Mouse (Mus musculus) testis, adult 2 months (tissue): ENCODE results near the gene Prkra.

Experiments used
- CTCF ChIP-seq: fragments of 200-500 bp; IDR thresholded peaks from 2 replicates; pipeline ENCODE4 v1.5.1; 2012; ENCODE audit warnings: low read depth, mild to moderate bottlenecking, inconsistent platforms, low read length, moderate library complexity; ENCODE audit not compliant: control insufficient read depth, insufficient read depth, insufficient replicate concordance
- POLR2A ChIP-seq: fragments of 200-500 bp; IDR thresholded peaks from 2 replicates; pipeline ENCODE4 v1.6.1; 2012; ENCODE audit warnings: low read depth, mild to moderate bottlenecking, inconsistent platforms, low read length, moderate library complexity; ENCODE audit not compliant: control insufficient read depth

GRCm38 (mm10) chr2:76655444-76655843 is 7.6 kb upstream of the Prkra start:
- no peak for TF ChIP-seq CTCF
- TF ChIP-seq POLR2A = no peak
